Mouse (Mus musculus): ENCODE results near the gene Glrp1. TPM values are rescaled to one million over a fixed set of nuclear protein-coding genes. Genes with fewer than 3 reads are reported as not detected.

Glrp1 gene
- total RNA-seq, 2 experiments from 2014 or later: not detected

DNA sequence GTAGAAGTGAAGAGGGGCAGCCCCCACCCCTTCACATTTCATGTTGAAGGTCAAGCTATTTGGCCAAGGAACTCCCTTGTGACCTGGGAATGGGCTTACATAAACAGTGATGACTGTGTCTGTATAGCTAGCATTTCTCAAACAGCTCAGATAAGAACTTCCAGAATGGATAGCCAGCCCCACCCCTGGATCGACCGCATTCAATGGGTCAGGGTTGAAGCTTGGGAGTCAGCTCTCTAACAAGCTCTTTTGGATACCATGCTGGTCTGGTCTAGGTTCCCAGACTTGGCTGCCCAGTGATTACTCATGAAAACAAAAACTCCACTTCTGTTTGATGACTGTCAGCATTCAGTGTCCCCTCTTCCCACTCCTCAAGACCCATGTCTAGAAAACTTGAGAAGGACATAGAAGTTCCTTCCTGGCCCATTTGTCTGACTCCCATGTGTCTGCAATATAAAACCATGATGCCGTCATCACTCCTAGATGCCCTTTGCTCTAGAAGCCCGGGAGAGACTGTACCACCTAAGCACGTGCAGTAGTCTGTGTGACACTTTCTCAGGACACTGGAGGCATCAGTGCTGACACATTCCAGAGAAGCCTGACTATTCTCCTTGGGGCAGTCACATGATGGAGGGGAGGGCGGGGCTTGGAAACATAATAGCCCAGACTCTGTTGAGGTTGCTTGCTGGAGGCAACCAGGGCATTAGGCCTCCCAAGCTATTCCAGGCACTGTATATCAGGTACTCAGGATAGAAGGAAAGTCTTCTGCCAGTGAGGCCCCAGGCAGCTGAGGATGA is 45.6 kb downstream of the Glrp1 start:
- DNase-seq: no peak
- intact Hi-C loops (cut with DNase I): loop anchor here (2.0 kb wide), 1 partner anchor 240 kb away; no protein-coding TSS in a partner anchor

DNA sequence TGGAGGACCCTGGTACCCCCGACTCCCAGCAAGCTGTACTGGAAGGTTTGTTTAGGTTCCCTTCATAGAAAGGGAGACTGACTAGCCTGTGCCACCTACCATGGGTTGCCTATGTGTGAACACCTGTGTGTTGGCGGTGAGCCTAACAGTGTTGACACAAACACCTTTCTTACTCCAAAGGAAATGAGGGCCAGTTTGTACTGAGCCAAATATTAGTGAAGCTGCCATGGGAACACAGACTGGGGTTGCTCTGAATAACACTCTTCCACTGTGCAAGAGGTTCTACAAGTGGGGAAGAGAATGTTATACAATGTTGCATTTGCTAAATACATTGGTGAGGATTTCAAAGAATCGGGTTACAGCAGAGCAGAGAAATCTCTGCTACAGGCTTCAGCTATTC is 46.6 kb downstream of the Glrp1 start:
- DNase-seq: no peak
- intact Hi-C loops (cut with DNase I): no loop called here

DNA sequence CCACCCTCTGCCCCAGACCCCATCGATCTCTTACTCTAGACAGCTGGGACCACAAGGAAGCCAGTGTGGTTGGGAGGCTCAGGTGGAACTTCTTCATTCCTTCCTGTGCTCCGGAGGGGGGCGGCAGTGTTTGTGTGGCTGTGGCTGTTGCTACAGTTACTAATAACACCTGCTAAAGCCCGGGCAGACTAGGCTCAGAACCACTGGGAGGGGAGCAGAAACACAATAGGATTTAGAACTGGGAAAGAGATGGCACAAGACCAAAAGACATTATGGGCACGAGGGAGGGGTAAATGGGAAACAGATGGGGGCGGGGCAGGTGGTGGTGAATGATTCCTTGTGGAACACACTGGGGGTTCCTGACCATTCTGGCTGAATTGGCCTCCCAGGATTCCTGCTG is 47.4 kb downstream of the Glrp1 start:
- intact Hi-C loops (cut with DNase I): no loop called here
- DNase-seq: no peak

DNA sequence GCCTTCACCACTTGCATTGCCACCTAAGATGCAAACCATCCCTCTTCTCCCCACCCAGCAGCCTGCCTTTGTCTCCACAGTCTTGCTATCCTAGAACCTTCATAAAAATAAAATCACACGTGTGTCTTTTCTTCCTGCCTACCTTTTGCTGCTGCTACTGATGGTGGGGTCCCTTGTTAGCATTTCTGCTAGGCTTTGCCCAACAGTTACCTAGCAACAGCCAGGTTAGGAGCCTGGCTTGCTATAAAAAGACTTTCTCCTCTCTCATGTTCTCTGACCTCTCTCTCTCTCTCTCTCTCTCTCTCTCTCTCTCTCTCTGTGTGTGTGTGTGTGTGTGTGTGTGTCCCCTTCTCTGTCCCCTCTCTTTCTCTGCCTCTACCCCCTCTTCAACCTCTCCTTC is 48.8 kb downstream of the Glrp1 start:
- no peak for DNase-seq
- intact Hi-C loops (cut with DNase I): no loop called here

DNA sequence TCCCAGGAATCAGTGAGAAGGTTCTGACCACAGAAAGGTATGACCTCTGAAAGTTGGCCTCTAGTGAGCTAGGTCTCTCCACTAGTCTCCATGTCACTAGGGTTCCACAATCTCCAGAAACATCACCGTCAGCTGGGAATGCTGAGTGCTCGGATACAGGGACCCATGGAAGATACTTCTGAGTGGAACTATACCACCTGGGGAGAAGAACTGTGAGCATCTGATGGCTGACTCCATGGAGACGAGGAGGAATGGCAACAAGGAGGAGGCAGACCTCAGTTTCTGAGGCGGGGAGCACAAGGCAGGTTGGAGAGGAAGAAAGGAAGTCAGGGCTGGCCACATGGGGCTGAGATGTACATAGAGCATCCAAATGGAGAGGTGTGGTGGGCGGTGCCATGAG is 50.2 kb downstream of the Glrp1 start:
- intact Hi-C loops (cut with DNase I): no loop called here
- DNase-seq: no peak

DNA sequence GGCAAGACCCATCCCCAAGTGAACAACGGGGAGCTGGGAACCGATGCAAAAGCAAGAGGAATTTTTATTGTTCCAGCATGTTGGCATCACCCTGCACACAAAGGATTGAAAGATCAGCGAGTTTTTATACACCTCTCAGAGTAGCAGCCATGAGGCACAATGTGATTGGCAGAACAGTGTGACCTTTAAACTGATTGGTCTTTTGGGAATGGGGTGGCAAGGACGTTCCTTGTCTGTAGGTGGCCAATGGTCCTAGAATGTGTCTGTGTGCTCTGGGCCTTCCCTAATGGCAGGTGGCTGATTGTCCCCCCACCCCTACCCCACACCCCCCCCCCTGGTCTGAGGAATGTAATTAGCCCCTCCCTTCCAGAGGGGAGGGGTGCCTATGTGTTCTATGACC is 50.7 kb downstream of the Glrp1 start:
- intact Hi-C loops (cut with DNase I): no loop called here
- DNase-seq: no peak

DNA sequence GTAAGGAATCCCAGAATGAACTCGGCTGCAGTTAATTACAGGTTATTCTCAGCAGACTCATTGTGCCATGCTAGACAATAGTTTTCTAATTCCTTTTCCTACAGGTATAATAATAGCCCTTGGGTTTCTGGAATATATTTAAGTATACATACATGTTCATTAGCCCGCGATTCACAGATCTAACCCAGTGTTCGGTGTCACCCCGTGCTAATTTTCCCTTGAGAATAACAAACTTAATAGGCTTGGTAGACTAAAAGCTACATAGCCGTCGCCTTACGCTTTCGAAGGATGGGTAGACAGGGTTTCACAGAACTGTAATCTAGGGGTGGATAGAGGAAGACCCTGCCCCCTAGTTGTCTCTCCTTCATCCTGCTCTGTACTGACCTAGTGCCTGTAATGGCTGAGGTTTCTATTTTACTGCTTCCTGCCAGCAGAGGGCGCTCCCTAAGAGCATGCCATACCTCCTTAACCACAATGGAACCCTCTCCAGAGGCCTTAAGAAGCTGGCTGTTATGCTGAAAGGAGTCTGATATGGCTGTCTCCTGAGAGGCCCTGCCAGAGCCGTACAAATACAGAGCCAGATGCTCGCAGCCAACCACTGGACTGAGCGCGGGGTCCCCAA is 53.3 kb downstream of the Glrp1 start:
- intact Hi-C loops (cut with DNase I): loop anchor here (1.0 to 2.0 kb wide), 2 partner anchors 106 to 250 kb away; no protein-coding TSS in a partner anchor
- DNase-seq: peak; percentile 75 to 80

DNA sequence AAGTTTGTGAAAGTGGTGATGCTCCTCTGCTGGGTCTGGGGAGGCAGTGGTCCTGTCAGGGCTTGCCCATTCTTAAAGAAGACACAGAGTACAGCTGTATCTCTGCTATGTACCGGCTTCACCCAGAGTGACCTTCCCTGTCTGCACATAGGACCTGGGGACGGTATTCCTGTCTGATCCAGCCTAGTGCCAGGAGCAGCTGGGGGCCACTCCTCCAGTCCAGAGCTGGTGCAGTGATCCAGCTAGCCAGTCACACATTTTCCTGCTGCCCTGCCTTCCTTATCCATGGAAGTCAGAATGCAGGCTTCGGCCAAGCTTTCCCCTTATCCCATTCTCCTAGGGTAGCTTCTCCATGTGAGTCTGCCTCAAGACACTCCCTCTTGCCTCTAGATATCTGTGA is 54.1 kb downstream of the Glrp1 start:
- no peak for DNase-seq
- intact Hi-C loops (cut with DNase I): loop anchor here (1.0 to 2.0 kb wide), 2 partner anchors 107 to 251 kb away; no protein-coding TSS in a partner anchor

DNA sequence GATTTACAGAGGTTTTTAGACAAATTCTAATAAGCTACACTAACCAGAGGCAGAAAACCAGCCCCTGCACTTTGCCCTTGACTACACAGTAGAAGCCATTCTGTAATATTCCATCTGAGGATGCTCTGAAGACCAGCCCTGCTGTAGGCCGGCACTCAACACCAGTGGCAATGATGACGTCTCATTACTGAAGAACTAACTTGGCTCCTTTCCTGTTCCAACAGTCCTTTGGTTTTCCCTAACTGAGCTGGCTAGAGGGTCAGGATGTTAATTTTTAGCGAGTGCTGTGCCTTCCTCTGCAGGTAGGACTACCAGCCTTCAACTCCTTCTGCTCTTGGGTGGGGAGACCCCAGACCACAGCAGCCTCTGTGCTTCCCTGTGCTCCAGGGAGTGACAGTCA is 55.2 kb downstream of the Glrp1 start:
- intact Hi-C loops (cut with DNase I): no loop called here
- DNase-seq: no peak

DNA sequence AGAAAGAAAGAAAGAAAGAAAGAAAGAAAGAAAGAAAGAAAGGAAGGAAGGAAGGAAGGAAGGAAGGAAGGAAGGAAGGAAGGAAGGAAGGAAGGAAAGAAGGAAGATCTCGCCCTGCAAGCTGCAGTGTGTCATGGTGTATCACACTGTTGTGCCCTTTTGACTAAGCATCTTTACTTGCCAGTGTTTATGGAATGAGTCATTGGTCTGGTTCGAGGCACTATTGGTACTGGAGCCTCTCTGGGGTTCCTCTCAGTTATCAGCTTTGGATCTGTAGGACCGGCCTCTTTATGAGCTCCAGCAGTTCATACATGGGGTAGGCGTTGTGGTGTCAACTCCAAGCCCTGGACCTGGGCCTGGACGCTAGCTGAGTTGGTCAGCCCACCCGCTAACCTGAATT is 57.7 kb downstream of the Glrp1 start:
- DNase-seq: no peak
- intact Hi-C loops (cut with DNase I): no loop called here

DNA sequence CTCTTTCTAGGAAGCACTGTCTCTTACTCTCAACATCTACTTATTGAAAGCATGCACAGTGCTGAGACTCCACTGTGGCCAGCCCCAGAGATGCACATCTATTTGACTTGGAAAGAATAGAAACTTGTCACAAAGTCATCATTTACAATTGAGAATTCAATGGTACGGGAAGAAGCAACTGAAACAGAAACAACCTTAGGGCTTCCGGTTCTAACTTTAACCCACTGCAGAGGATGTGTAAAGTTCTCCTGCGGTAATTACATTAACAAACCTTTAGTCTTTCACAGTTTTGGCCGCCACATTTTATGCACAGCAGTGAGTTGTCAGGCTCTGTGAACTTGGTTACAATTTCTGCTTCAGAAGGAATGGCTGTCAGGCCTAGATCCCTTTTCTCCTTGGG is 59.2 kb downstream of the Glrp1 start:
- intact Hi-C loops (cut with DNase I): no loop called here
- no peak for DNase-seq

Other genes starting within 250 kb of the Glrp1 start
- 10 to 100 TPM; 12.2 to 13.3 TPM for gene Hjurp, start 232.4 kb downstream of the Glrp1 start, total RNA-seq (2021)
- gene Trpm8, start 232.4 kb downstream of the Glrp1 start, total RNA-seq (2021): not detected
- gene Spp2, start 103.1 kb downstream of the Glrp1 start, total RNA-seq (2021): not detected
- gene Arl4c, start 192.2 kb upstream of the Glrp1 start, total RNA-seq (2021): 1 to 10 TPM; 5.9 to 6.9 TPM